Mouse (Mus musculus): ENCODE results near the gene Palld. TPM values are rescaled to one million over a fixed set of nuclear protein-coding genes. Genes with fewer than 3 reads are reported as not detected.

Gene Palld
- total RNA-seq, 2 experiments from 2014 or later: 5.1 to 5.5 TPM

DNA sequence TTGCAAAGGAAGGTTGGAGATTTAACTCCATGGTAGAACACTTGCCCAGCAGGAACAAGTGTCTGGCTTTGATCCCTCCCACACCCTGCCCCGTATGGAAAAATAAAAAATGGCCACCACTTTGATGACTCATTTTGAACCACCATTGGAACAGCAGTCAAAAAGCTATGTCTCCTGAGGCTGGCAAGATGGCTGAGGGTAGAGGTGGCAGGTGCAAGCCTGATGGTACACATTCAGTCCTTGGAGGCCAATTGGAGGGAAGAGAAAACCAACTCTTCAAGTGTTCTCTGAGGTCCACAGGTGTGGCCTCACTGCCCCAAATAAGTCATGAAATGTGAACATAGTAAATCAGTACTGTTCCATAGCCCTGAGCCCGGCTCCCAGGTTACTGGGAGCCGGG is 210.4 kb downstream of the Palld start:
- DNase-seq (ENCODE audit: low spot score in 2 of 2): no peak

DNA sequence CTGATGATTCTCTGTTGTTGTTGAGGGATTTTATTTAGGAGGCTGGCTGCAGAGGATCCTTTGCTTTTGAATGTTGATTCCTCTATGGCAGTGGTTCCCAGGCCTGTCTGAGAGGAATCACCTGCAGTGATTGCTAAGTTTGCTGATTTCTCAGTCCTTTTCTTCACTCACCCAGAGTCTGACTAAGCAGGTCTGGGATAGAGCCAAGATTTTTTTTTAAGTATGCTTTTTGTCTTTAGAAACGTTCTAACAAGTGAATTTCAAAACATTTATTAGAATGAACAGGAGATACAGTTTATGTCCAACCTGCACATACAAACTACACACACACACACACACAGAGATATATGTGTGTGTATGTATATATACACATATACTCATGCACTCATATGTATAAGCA is 211.1 kb downstream of the Palld start:
- DNase-seq (ENCODE audit: low spot score in 2 of 2): no peak

DNA sequence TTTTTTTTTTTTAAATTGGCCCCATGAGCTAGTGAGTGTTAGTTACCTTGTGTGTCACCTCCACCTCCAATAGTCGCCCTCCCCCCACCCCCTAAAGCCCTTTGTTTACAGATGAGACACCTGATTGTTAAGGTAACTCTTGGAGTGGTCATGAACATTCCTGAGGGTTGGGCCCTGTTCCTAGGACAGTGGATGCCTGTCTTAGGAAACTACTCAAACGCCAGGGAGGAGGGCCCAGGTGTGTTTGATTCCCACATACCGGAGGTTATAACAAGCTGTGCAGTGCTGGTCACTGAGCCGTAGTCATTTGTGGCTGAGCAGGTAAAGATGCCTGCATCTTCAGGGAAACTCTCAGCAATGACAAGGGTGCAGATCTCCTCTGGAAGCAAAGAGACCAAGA is 215.4 kb downstream of the Palld start:
- DNase-seq (ENCODE audit: low spot score in 2 of 2): no peak

DNA sequence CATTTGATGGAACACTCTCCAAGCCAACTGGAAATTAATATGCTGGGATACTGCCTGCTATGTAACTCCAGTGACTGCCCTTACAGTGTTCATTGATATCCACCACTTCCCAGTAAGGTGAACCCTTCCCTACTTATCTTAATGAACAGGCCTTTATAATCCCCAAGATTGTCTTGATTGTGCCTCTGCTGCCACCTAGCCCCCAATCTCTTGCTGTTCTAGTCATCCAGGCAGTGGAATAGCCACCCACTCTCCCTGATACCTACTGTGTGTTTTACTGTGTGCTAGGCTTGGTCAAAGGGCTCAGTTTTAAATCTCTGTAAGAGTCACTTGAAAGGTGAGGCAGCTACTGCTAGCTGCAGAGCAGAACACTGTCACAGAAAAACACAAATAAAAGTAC is 216.2 kb downstream of the Palld start:
- peak in 1 of 2 experiments; percentile 16 for DNase-seq (ENCODE audit: low spot score in 2 of 2)

DNA sequence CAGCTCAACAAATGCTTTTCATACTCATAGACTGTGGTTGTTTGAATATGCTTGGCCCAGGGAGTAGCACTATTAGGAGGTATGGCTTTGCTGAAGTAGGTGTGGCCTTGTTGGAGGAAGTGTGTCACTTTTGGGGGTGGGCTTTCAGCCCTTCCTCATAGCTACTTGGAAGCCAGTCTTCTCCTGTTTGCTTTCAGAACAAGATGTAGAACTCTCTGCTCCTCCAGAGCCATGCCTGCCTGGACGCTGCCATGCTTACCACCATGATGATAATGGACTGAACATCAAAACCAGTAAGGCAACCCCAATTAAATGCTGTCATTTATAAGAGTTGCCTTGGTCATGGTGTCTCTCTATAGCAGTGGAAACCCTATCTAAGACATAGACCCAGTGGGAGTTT is 217.2 kb downstream of the Palld start:
- no peak for DNase-seq (ENCODE audit: low spot score in 2 of 2)

DNA sequence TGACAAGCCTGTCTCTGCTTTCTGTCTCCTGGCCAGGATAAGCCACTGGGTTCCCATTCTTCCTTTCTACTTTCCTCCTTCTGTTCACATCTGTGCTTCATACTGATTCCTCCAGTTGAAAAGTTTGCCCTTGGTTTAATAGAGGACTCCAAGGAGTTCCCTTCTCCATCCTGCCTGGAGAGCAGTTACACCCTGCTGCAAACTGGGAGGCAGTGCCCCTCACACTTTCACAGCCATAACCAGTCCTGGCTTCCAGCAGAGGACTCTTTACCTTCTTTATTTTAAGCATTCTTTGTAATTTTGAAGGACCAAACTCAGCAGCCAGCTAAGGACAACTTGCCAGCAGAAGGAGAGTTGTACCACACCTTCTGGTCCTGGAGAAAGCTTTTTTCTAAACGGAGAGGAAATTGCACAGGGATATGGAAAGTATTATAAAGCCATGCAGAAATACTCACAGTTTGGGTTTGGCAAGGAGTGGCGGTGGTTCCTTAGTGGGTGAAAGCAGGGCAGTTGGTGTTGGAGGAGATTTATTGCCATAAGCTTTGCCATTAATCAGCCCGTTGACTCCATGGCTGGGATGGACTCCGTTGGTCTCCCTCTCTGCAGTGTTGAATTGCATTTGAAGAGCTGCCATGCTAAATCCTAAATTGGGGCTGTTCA is 218.1 kb downstream of the Palld start:
- DNase-seq (ENCODE audit: low spot score in 2 of 2): no peak

DNA sequence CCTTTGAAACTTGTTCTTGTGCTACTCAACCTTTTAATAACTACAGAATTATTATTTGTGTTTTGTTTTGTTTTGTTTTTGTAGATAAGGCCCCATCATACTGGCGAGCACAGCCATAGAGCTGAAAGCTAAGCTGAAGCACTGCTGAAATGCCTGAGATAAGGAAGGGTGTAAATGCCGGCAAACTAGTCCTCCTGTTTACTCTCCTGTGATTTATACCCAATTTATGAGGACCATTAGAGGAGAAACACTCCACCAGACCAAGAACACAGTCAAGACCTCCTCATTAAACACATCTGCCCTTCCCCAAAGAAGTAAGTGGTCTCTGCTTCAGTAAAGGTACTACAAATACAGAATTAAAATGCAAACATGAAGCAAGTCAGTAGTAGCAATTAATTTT is 219.6 kb downstream of the Palld start:
- no peak for DNase-seq (ENCODE audit: low spot score in 2 of 2)

DNA sequence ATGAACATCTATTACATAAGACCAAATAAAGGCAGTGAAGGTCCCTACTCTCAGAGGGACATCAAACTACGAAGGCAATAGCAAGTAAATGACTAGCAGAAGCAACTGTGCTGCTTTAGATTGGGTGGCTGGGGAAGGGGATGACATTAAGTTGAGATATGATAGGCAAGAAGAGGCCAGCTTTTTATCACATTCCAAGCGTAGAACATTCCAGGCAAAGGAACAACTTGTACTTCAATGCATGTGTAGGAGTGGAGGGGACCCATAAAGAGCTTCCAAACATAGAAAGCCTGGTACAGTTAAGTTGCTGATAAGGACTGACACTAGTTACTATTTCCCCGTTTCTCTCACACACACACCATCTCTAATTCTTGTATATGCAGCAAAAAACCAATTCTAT is 221.3 kb downstream of the Palld start:
- DNase-seq (ENCODE audit: low spot score in 2 of 2): no peak

DNA sequence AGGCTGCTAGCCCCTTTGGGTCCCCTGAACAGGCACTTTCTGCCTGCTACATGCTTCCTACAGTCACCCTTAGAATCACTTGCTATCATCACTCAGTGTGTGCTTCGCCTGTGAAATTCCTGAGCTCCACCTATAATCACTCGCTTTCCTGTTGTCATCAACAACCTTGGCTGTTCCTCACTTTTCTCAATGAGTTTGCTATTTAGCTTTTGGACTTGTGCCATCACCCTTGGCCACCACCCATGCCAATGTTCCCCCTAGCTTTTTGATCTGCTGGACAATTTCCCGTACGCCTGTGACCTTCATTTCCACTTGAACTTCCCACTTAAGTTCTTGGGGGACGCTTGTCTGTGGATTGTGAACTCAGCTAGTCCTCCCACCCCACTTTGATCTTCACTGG is 225.3 kb downstream of the Palld start:
- DNase-seq (ENCODE audit: low spot score in 2 of 2): no peak

DNA sequence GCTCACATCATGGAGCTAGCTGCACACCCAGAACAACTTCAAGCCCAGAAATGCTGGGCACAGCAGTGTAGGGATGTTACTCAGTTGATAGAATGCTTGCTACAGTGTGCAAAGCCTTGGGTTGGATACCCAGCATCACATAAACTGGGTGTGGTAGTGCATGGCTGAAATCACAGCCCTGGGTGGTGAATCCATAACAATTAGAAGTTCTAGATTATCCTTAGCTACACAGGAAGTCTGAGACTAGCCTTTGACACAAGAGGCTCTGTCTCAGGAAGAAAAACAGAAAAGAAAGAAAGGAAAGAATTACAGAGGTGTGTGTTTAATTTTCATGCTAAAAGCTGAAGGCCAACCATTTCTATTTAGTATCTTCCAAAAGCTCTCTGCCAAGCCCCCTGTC is 231.3 kb downstream of the Palld start:
- no peak for DNase-seq (ENCODE audit: low spot score in 2 of 2)

DNA sequence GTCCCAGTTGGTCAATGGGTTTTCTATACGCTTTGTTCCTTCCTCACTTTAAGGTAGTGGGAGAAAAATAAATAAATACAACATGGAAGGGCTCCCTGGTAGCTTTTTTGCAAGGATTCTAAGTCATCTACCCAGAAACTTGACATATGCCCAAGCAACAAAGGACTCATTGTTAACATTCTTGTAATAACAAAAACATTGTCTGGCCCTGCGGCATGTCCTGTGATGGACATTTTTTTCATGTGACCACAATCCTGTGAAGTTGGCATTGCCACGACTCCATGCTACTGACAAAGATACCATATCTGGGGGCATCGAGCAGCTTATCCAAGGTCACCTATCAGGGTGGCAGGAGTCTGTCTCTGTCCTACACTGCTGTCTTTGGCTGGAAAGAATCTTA is 232.1 kb downstream of the Palld start:
- DNase-seq (ENCODE audit: low spot score in 2 of 2): no peak

DNA sequence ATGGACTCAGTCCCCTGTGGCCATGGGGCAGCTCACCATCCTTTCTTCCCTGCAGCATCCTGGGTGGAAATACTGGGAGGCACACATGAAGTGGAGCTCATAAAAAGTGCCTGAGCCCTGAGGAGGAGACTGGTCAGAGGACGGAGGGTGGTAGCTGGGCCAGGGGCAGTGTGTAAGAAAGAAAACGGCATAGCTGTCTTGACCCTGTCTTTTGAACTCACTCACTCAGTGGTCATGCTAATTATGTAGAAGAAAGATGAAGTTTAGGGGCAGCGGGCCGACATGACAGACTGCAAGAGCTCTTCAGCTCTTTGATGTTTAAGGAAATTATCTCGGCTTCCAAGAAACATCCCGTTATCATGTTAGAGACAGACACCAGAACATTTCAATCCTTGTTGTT is 235.6 kb downstream of the Palld start:
- no peak for DNase-seq (ENCODE audit: low spot score in 2 of 2)

DNA sequence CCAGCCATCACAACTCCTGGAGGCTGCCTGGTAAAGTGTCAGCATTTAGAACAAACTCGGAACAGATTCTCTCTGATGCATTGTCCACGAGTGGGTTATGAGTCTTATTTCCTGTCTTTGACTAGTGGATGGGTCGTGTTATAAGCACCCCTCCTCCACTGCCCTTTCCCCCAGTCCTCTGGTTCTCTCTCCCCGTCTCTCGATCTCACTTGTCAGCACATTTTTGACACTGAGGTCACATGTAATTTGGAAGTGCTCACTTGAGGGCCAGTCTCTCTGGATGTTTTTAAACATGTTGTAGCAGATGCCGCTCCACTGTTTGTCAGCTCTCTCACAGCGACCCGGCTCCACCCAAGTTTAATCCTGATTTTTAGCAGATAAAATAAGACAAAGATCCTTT is 237.5 kb downstream of the Palld start:
- DNase-seq (ENCODE audit: low spot score in 2 of 2): no peak

DNA sequence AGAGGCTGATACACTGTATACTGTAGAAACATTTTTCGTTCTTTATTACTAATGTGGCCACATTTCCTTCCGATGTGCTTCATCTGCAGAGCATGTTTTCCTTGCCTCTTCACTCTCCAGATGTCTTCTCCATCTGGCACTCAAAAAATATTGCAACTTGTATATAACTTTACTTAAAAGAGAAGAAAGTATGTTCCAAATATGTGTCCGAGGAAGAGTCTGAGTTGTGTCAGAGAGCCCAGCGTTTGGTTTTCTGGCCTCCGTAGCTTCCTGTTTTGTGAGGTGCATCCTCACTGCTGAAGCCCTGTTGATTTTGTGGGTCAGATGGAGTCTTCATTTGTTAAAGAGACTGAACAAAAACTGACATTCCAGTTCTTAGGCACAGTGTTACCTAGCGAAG is 238.3 kb downstream of the Palld start:
- peak in 1 of 2 experiments; percentile 16 for DNase-seq (ENCODE audit: low spot score in 2 of 2)

DNA sequence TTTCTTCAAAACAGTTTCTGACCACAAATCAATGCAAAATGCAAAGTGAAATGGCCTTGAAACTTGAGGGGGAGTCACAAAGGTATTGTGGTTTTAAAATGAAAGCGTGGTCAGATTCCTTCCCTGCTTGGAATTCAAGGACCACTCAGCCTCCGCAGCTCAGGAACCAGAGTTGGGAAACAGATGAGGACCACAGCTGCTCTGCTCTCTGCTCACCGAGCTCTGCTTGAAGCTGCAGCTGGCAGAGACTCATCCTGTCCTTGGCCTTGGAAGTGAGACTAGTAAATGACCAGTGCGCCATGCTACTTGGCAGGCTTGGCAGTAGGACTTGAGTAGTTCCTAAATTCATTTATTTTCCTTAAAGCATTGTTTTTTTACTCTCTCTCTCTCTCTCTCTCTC is 239.7 kb downstream of the Palld start:
- no peak for DNase-seq (ENCODE audit: low spot score in 2 of 2)

DNA sequence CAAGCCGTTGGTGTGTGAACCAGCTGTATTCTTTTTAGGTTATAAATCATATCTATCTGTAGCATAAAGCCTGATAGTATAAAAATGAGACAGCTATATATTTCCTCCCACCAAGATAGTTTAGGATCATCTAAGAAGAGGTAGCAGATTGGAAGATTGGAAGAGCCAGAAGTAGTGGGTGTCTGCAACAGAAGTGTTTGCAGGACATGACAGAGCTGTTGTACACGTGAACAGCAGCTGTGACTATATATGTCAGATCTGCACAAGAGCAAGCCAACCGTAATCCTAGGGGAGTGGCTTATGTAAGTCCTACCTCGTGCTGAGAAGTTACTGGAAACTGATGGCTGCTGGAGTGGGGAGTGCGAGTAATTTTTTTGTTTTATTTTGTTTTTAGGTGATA is 240.9 kb downstream of the Palld start:
- no peak for DNase-seq (ENCODE audit: low spot score in 2 of 2)

DNA sequence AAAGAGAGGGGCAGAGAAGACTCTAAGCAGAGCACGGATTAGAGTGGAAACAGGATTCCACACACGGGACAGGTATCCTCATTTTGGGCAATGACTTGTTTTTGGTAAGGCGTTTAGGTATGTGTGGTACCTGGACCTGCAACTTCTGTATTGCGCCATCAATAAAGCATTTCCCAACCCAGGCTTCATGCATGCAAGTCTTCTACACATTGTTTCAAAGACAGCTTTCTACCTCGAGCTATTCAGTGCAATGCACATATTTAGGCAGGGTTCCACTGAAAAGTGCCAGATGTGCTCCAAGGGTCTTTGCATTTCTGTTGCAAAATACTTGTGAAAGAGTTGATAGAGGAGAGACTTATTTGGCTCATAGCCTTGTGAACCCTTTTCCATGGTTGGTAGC is 241.5 kb downstream of the Palld start:
- DNase-seq (ENCODE audit: low spot score in 2 of 2): no peak

DNA sequence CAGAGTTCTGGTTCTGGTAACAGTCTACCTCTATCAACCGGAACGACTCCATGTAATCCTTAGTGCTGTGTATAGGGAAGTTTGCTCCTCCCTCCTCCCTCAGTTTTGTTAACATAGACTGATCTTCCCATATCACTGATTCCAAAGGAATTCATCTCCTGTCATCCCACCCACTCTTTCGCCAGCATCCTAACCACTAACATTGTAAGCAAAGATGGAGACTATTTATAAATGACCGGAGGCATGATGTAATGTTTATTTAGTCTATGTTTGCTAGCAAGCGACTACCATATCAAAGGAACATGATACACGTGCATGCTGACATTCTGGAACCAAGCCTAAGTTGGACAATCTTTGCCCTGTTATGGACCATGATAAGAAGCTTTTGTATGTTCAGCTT is 250.5 kb downstream of the Palld start:
- DNase-seq (ENCODE audit: low spot score in 2 of 2): no peak

DNA sequence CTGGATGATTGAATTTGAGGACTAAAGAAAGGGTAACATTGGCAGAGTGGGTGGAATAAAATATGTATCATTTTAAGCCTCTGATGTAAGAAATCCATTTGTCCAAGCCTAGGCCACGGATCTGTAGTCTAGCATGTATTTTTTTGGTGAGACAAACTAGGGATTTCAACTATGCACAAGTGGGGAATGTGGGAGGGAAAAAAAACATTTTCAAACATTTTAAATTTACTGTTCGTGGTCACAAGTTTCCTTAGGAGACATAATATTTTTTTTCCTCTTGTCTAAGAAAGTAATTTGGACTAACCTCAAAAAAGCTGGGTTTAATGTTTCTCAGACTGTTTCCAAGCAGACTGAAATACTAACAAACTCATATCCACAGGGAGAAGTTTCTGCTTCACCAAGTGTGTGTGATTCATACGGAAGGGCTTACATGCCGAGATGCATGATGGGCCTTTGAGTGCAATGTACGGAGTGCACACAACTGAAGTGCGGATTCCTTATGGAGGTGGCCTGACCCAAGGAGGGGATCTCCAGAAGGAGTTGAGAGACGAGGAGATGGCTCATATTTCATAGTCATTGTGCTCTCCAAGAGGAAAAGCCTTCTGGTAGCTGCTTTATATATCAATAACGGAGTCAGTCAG is 256.2 kb downstream of the Palld start:
- no peak for DNase-seq (ENCODE audit: low spot score in 2 of 2)

DNA sequence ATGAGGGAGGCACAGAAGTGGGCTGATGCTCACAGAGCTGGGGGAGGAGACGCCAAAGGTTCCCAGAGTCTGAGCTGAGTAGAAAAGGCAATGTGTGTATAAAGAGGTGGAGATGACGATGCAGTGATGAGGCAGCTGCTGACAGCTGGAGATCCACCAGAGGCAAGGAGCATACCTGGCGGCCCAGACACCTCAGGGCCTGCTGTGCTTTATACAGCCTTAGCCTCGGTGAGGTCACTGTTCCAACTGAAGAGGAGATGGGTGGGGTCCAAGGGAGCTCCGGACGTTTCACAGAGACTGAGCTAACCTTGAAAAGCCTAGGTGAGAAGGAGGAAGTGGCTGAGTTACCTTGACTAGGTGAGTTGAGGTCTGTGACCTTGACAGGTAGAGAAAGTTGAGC is 256.8 kb downstream of the Palld start:
- DNase-seq (ENCODE audit: low spot score in 2 of 2): no peak

DNA sequence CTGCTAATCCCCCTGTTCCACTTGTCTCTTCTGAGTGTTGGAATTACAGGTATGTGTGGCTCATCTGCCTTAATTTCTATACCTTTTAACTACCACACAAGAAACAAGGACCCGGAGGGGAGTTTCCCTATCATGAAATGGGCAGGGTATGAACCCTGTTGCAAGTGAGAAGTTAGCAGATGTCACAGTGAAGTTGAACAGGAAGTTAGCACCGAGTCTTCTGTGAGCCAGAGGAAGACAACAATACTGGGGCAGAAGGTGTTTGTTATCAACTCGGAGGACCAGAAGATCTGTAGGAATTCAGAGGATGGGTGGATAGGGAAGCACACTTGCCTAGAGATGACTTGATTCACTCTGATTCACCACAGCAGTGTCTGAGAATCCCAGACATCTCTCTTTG is 259.3 kb downstream of the Palld start:
- no peak for DNase-seq (ENCODE audit: low spot score in 2 of 2)

DNA sequence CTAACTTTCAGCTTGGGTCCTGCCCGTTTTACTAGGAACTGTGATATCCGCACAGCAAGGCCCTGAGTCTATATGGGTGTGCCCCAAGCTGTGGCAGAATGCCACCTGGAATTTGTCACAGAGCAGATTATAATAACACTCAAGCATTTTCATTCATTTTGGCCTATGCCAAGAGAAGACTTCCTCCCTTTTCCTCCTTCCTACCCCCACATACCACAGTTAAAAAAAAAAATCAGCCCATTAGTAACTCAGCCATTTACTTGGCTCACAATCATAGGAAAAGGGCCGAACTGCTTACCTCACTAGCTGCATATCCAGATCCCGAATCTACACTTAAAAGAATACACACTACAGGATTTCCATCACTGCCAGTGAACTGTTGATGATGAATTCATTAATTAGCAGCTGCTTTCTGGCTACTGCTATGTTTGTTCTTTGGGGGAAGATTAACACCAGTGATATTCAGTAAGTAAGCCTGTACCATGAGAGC is 260.1 kb downstream of the Palld start:
- no peak for DNase-seq (ENCODE audit: low spot score in 2 of 2)

DNA sequence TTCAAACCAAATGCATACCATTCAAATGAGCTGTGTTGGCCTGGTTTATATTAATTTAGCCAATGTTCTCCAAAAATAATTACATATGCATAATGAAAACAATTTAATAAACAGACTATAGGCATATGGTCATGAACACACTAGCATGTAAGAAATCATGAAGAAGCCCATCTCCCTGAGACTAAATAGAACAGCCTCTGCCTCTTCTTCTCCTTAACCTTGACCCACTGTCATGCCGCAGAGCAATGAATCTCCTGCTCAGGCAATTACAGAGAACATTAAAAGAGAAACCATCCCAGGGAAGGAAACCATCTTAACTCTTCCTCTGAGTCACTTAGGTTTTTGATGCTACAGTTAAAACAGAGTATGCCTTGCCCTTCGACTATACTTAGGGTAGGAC is 262.9 kb downstream of the Palld start:
- no peak for DNase-seq (ENCODE audit: low spot score in 2 of 2)

Measured in layer of hippocampus, adult 18-20 months (tissue).